Mouse (Mus musculus): ENCODE data around the gene Esr1. TPM values are rescaled to one million over a fixed set of nuclear protein-coding genes. Genes with fewer than 3 reads are reported as not detected.

Esr1 gene
- polyA plus RNA-seq, 1 experiment from 2014 or later = 0.46 TPM

DNA sequence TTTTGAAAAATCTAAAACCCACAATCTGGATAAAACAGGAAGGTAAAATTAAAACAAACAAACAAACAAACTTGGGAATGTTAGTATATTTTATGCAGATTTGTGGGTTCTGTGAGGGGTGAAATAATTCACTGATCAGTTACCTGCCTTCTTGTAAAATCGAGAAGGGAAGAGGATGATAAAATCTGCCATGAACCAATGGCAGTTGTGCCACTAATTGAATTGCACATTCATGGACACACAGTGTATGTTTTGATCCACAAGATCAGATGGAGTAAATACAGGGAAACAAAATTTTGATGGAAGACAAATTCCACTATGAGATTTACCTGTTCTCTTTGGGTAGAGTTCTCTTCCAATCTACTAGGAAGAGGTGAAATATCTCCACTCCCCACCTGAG is 418.5 kb downstream of the Esr1 start:
- Histone ChIP-seq H3K4me2 (no peak overlapping the region), H3K9me3 (no peaks in the 10 kb centered on the region), H3K4me3 (no peak overlapping the region), H3K36me3 (replicated peaks) (peaks cover 11% of the 10 kb centered on the region; the same call in 1 of the 2 replicates), H3K27ac (no peak overlapping the region), H3K27me3 (replicated peaks) (no peaks in the 10 kb centered on the region), H3K4me1 (no peaks in the 10 kb centered on the region), H3K9ac (no peak overlapping the region)
- 94% methylated on average over 1 of the region's 1 CpGs for WGBS
- no peak for ATAC-seq (replicated peaks)

DNA sequence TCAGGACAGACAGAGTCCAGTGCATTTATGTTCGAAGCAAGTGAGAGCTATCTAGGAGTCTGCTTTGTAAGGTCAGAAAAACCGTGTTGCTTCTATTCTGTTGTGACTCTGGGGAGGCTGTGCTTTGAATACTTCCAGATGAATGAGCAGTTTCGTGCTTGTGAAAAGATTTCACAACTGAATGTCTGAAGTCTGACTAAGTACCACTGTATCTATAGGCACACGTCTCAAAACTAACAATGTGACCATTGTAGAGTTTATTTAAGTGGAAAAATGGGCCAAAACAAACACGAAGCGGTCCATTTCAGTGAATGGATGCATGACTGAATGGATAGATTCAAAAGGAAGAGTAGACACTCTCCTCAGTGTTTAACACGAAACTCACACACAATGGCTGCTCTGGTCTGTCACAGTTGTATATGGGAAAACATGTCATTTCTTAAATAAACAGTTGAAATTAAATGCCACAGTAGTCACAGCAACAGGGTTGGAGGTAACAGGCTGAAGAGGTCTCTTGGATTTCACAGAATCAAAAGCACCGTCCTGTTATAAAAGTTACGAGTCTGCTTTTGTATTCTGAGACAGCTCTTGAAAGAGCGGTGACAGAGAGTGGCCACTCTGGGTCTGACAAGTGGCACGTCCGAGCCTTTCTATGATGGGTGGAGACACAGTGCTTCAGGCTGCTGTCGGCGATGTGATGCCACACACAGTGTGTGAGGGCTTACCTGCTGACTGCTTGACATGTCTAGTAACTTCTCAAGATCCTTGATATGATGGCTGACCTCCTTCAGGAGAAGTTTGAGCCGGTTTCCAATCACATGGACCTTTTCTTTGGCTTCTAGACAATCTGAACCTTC is 421.0 kb downstream of the Esr1 start:
- Histone ChIP-seq H3K9me3 (no peaks in the 10 kb centered on the region), H3K27ac (no peak overlapping the region), H3K4me1 (no peaks in the 10 kb centered on the region), H3K36me3 (replicated peaks) (peaks cover 11% of the 10 kb centered on the region; the same call in 1 of the 2 replicates), H3K9ac (no peak overlapping the region), H3K4me2 (no peak overlapping the region), H3K27me3 (replicated peaks) (no peaks in the 10 kb centered on the region), H3K4me3 (no peak overlapping the region)
- WGBS = 50% methylated on average over 15 of the region's 15 CpGs
- ATAC-seq (replicated peaks) = no peak

DNA sequence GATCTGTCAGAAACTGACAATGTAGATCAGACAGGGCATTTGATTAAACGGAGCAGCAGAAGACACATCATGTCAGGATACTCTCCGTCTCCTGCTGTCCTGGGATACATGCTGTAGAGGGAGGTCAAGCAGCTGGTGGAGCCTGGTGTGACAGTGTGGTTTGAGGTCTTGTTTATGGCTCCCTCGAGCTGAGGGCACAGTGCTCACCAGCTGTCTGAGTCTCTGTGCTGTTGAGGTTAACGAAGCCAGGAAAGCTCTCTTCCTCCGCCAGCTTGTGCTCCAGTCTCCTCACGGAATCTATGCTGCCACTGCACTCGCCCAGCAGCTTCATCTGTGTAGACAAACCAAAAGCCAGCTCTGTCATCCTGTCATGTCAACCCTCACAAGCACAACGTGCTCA is 429.9 kb downstream of the Esr1 start:
- H3K27me3 ChIP-seq (replicated peaks) = no peaks in the 10 kb centered on the region
- no peak for ATAC-seq (replicated peaks)
- H3K9ac ChIP-seq = no peak overlapping the region
- H3K4me3 ChIP-seq = no peak overlapping the region
- no peak overlapping the region for H3K4me2 ChIP-seq
- 73% methylated on average over 8 of the region's 8 CpGs for WGBS
- no peaks in the 10 kb centered on the region for H3K4me1 ChIP-seq
- H3K27ac ChIP-seq = no peak overlapping the region
- no peaks in the 10 kb centered on the region for H3K9me3 ChIP-seq
- H3K36me3 ChIP-seq (replicated peaks) = peaks cover 17% of the 10 kb centered on the region; the same call in 1 of the 2 replicates

DNA sequence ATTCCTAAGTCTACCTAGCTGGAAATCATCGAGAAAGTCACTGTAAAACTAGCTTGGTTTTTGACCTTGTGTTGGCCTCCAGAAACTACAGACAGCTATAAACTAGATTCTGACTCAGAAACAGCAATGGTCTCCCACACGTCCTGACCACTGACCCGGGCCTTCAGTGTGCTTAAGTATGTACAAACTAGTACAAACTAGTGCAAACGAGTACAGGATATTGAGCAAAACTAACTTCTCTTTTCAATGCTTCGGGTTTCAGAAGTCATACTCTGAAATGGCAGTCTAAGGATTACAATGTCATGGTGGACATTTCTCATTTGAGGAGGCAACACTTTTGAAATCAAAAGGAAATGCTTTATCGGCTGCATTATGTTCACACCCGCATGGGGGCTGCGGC is 433.1 kb downstream of the Esr1 start:
- H3K9ac ChIP-seq = no peak overlapping the region
- no peak overlapping the region for H3K27ac ChIP-seq
- H3K4me1 ChIP-seq = no peaks in the 10 kb centered on the region
- WGBS = 92% methylated on average over 8 of the region's 8 CpGs
- no peak overlapping the region for H3K4me2 ChIP-seq
- H3K27me3 ChIP-seq (replicated peaks) = no peaks in the 10 kb centered on the region
- no peaks in the 10 kb centered on the region for H3K9me3 ChIP-seq
- ATAC-seq (replicated peaks) = no peak
- H3K36me3 ChIP-seq (replicated peaks) = peaks cover 17% of the 10 kb centered on the region; the same call in 1 of the 2 replicates
- H3K4me3 ChIP-seq = no peak overlapping the region

- Histone ChIP-seq H3K9ac (no peak overlapping the region), H3K9me3 (no peaks in the 10 kb centered on the region)
- no peak for ATAC-seq (replicated peaks)
Observed at GRCm38 (mm10) chr10:5045213-5045612, 433.8 kb downstream of the Esr1 start.

DNA sequence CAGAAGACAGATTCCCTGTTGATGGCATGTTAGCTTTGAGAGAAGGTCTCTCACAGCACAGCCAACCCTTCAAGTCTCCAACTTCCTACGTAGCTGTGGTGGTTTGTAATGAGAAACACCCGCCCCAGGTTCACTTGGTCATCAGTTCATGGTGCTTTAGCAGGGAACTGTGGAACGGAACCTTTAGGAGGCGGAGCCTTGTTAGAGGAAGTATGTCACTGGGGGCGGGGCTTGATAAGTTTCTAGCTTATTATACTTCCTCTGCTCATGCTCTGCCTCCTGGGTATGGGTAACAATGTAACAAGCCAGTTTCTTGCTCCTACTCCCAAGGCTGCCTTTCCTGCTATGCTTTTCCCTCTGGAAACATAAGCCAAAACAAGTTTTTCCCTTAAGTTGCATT is 434.3 kb downstream of the Esr1 start:
- no peaks in the 10 kb centered on the region for H3K9me3 ChIP-seq
- peaks cover 10% of the 10 kb centered on the region; the same call in 1 of the 2 replicates for H3K36me3 ChIP-seq (replicated peaks)
- no peaks in the 10 kb centered on the region for H3K27me3 ChIP-seq (replicated peaks)
- no peak overlapping the region for H3K4me2 ChIP-seq
- no peak overlapping the region for H3K27ac ChIP-seq
- no peak for ATAC-seq (replicated peaks)
- 89% methylated on average over 5 of the region's 5 CpGs for WGBS
- no peak overlapping the region for H3K4me3 ChIP-seq
- no peak overlapping the region for H3K9ac ChIP-seq
- H3K4me1 ChIP-seq = no peaks in the 10 kb centered on the region

More at GRCm38 (mm10) chr10:5045213-5045612, 433.8 kb downstream of the Esr1 start:
- Histone ChIP-seq H3K4me2 (no peak overlapping the region), H3K27ac (no peak overlapping the region), H3K4me1 (no peaks in the 10 kb centered on the region), H3K36me3 (replicated peaks) (peaks cover 14% of the 10 kb centered on the region; the same call in 1 of the 2 replicates), H3K27me3 (replicated peaks) (no peaks in the 10 kb centered on the region), H3K4me3 (no peak overlapping the region)
- 87% methylated on average over 7 of the region's 7 CpGs for WGBS

Other genes with a start within 250 kb of the Esr1 start
- gene Zbtb2, start 223.5 kb upstream of the Esr1 start, polyA plus RNA-seq (2015; fragmentation: Nextera tagmentation; extraction: Ambion mirVana) = 16.5 and 16.6 TPM in 2 replicates
- gene Rmnd1, start 179.2 kb upstream of the Esr1 start, polyA plus RNA-seq (2015; fragmentation: Nextera tagmentation; extraction: Ambion mirVana) = 51.4 and 51.6 TPM in 2 replicates
- 11.4 and 11.8 TPM in 2 replicates for gene Armt1, start 179.1 kb upstream of the Esr1 start, polyA plus RNA-seq (2015; fragmentation: Nextera tagmentation; extraction: Ambion mirVana)
- 0.27 and 0.34 TPM in 2 replicates for gene Ccdc170, start 129.1 kb upstream of the Esr1 start, polyA plus RNA-seq (2015; fragmentation: Nextera tagmentation; extraction: Ambion mirVana)

All from midbrain, embryonic 15.5 days (tissue).